Mouse (Mus musculus): Measurements from ENCODE around the gene Lgals2.
A peak's percentile ranks its signal among the peaks of the same experiment; 100 is the strongest.
"Not testable (repeated sequence)": the region's sequence is repeated elsewhere in the genome, so short reads cannot be mapped to it uniquely, and the experiment has no call there.

The Lgals2 gene

DNA sequence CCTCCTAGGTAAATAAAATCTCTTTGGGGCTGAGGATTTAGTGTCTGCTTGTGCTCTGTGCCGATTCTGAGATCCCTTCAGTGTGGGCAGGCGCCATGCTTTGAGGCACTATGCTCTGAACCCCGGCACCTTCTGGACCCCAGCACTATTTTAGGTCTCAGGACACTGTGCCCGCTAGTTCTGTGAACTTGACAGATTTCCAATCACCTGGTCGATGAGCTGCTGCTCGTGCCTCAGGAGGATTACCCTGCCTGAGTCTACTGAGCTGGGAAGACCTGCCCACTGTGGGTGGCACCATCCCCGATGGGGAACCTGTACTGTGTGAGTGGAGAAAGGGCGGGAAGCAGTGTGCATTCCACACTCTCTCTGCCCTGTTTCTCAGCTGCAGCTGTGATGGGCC lies 19.7 kb upstream of the Lgals2 start:
- no peak for DNase-seq (ENCODE audit: low spot score in 2 of 2)

DNA sequence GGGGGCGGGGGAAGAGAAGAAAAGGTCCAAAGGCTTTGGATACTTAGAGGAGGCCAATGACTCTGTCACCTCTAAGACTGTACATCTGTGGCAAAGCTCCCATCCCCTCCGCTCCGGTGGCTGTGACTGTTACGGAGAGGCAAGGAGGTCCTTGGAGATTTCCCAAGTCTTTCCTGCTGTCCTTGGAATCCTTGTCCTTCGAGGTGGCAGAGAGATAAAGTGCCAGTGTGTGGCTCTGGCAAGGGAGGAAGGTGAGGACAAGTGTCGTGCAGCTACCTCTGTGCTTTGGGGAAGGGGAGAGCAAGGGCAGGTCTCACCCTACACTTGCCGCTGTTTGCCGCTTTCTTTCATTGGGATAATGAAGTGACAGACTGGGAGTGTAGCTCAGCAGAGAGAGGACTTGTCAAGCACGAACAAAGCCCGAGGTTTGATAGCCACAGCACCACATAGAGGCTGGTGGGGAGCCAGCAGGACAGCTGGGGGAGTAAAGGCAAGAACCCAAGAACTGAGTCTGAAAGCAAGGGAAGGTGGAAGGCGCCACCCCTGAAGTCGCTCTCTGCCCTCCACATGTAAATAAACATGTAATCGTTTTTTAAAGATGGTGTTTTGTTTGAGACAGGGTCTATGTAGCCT lies 18.6 kb upstream of the Lgals2 start:
- no peak for DNase-seq (ENCODE audit: low spot score in 2 of 2)

DNA sequence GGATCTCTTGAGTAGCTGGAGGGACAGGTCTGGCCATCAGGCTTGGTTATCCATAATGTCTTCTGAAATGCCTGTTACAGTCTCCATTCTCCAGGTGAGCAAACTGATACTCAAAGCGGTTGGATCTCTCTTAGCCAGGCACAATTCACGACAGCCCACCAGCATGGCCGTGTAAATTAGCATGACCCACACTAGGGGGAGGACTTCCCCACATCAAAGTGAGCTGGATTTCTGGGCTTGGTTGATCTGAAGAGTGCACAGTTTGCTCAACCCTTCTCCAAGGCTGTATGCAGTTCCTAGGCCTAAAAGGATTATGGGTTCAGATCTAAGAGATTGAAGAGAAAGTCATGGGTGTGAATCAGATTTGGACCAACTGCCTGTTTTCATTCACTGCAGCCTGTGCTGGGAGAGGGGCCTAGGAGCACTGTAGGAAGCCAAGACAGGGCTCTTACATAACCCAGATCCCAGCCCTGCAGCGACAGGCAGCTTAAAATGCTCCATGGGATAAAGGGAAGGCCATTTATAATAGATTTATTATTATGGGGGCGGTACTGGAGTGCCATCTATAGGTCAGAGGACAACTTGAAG lies 16.8 kb upstream of the Lgals2 start:
- DNase-seq (ENCODE audit: low spot score in 2 of 2) = no peak

DNA sequence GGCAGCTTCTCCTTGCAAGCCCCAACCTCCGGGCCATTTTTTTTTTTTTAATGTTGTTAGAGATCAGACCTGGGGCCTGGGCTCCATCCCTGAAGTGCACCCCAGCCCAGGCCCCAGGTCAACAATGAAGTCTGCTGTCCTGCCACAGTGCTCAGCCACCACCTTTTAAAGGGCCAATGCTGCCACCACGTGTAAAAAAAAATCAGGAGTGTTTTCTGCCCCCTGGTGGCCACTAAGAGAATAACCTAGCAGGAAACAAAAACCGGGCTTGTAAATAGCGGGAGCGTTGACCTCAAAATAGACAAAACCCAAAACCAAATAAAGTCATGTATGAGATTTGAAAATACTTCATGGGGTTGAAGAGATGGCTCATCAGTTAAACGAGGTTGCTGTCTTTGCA lies 14.4 kb upstream of the Lgals2 start:
- DNase-seq (ENCODE audit: low spot score in 2 of 2) = peak in 1 of 2 experiments; percentile 47

DNA sequence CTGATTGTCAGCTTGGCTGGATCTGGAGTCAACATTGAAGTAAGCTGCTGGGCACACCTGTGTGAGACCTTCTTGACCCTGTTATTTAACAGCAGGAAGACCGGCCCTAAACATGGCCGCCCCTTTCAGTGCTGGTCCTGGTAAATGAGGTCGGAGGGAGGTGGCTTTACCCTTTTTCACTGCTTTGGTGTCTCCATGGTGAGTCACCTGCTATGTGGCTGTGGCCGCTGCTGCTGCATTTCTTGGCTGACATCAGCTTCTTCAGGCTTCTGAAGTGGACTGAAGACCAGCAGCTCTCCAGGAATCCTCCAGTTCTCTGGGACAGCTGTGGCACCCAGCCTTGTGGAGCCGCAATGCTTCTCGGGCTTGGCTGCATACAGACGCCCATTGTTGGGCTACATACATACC lies 13.5 kb upstream of the Lgals2 start:
- no peak for DNase-seq (ENCODE audit: low spot score in 2 of 2)

DNA sequence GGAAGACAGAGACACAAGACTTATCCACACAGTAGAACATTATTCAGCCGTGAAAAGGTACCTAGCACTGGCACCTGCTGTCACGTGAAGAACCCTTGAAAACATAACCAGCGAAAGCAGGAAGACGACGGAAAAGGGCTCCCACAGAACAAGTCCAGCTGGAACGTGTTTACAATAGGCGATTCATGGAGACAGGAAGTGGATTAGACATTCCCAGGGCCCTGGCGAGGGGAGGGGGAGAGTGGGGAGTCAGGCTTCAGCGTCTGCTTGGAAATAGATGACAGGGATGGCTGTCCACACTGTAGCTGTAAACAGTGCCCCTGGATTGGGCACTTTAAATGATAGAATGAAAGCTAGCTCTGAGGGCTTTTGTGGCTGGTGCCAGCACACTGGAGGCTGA lies 13.1 kb upstream of the Lgals2 start:
- DNase-seq (ENCODE audit: low spot score in 2 of 2) = no peak

DNA sequence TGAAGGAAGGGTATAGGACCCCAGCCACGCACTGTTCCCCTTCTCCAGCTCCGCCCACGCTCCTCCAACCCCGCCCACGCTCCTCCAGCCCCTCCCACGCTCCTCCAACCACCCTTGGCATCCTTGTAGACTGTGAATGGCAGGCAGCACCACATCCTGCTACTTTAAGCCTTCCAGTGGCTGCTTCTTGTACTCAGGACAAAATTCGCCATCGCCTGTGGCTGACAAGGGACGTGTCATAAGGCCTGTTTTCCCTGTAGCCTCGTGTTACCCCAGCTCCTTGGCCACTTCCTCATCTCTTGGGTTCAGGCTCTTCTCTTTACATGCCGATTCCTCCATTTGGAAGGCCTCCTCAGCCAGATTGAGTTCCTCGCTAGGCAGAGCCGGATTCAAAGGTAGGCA lies 8.5 kb upstream of the Lgals2 start:
- no peak for DNase-seq (ENCODE audit: low spot score in 2 of 2)

DNA sequence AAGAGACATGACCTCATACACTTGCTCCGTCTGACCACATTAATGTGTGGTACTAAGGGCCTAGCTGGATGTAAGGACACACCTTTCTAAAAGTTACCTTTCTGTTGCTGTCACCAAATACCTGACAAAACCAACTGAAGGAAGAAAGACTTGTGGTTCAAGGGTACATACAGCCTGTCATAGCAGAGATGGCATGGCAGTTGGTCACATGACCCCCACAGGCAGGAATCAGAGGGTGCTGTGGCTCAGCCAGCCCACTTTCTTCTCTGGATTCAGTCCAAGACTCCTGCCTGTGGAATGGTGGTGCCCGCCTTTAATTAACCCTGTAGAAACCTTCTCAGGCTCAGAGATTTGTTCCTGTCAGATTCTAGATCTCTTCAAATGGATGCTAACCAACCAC lies 7.8 kb upstream of the Lgals2 start:
- DNase-seq (ENCODE audit: low spot score in 2 of 2) = no peak

DNA sequence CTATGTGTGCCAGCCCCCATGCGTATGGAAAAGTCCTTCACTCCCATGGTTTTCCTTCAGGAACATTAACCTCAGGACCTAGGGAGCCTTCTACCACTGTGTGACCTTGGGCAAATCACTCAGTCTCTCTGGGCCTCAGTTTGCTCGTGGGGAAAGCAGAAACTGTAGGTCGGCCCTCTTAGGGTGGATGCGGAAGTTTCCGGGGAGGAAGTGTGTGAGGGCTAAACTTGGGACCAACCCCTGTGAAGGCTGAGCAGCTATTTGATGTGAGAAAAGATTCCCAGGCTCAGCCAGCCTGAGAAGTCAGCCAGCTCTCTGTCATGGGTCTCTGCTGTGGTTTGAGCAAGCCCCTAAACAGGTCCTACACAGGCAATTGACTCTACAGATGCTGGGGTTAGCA lies 7.0 kb upstream of the Lgals2 start:
- DNase-seq (ENCODE audit: low spot score in 2 of 2) = no peak

DNA sequence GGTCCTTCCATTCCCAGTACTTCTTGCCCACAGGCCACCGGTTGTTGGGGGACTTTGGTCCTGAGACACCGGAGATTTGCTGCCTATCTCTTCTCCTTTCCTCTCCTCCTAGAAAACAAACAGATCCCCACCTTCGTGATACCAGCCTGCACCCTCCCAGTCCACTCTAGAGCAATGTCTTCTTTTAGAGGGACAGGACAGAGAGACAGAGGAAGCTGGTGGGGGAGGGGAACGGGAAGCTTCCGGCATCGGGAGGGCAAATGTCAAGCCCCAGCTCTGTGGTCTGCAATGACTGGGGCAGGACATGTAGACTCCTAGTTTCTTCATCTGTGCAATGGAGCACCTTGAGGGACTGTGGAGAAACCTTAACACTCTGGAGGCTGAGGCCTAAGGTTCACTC lies 4.4 kb upstream of the Lgals2 start:
- DNase-seq (ENCODE audit: low spot score in 2 of 2) = no peak

DNA sequence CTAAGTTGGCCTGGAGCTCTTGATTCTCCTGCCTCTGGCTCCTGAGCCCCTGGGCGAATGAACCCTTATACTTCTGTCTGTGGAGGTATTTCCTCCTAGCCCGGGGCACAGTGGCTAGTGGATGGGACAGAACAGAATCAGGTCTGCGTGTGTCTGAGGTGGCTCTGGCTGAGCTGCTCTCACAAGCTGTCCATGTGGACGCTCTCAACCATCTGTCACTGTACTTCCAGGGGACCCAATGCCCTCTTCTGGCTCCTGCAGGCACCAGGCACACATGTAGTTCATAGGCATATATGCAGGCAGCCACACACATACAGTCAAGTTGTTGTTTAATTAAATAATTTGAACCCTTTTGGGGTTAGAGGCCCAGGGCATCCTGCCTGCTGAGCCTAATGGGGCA lies 4.0 kb upstream of the Lgals2 start:
- DNase-seq (ENCODE audit: low spot score in 2 of 2) = no peak

DNA sequence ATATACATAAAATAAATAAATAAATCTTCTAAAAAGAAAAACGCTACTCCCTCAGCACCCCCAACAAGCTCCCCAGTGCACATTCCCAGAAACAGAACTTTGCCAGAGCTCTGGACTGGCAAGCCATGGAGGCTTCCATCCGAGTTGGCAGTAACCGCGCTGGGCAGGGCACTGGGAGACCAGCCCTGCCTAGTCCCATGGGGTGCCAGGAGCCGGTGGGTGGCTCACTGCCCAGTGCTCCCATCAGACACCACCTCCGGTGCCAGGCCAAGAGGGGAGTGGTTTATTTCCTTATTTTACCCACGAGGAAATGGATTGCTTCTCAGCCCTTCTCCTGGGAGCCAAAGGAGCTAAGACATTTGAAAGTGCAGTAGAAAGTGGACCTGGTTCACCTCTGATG lies 1.7 kb upstream of the Lgals2 start:
- peak in 1 of 2 experiments; percentile 42 for DNase-seq (ENCODE audit: low spot score in 2 of 2)

DNA sequence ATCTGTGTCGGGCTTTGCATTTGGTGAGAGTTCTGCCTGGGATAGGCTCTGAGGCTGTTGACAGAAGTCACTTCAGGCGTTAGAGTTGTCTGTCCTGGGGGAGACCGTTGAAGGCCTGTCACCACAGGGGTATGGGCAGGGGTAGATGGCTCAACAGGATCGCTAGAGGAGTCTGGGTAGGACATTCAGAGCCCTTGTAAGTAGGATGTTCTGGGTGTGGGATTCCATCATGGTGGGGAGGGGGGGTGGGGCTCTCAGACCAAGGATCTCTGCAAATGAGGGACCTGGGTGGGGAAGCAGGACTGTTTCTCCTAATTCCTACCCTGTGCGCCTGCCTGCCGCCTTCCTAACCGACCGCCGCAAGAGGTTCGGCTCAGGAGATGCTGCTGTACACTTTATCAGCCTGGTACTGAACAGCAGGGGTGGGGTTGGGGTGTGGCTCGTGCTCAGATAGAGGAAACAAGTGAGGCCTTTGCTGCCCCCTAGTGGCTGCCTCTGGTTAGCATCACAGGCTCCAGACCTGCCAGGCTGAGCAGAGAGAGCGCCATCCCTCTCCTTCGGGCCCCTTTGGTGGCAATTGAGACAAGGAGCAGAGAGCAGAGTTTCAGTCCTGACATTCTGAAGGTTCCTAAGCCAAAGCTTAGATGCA lies 3.7 kb downstream of the Lgals2 start:
- DNase-seq (ENCODE audit: low spot score in 2 of 2) = peak; percentile 89 to 94

DNA sequence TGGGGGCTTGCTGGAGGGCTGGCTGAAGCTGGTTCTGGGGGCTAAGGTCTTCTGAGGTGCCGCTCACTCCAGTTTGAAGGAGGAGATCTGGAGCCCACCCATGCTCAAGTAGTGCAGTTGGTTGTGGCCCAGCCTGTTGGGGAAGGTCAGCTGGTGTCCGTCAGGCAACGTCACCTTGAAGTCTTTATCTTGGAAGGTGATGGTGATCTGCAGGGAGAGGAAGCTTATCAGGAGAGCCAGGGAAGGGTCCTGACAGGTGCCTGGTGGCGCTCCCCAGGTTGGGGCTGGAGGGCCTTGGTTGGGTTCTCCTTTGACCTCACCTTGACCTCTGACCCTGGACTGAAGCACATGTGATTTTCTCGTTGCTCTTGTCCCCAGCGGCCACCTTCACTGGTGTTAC lies 4.4 kb downstream of the Lgals2 start:
- DNase-seq (ENCODE audit: low spot score in 2 of 2) = no peak

DNA sequence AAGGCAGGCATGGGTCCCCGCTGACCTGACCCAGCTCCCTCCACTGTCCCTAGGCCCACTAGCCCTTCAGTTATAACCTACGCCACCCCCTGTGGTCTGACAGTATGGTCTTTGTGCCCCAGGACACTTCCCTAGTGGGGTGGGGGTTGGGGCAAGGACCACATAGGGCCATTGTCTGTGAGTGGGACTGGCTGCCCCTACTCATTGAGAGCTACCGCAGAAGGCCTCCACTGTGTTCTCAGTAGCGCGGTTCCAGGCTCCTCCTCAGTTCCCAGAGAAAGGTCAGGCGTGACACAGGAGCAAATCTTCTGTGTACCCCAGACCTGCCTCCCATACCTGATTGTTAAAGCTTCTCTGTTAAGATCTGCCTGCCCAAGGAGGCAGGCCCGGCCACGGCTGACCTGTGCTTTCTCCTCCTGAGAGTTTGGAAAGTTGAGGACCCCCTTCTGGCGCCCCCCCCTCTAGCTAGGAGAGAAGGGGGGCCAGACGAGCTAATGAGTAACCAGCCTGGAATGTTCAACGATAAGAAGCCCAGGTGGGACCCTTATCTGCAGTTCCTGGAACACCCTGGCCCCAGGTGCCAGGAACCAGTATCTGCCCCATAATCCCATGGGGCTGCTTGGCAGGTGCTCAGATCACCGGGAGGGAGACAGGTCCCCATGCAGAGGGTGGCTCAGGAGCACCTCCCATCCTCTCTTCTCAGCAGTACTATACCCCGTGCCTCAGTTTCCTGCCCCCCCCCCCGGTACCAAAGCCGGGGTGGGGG lies 5.1 kb downstream of the Lgals2 start:
- no peak for DNase-seq (ENCODE audit: low spot score in 2 of 2)

DNA sequence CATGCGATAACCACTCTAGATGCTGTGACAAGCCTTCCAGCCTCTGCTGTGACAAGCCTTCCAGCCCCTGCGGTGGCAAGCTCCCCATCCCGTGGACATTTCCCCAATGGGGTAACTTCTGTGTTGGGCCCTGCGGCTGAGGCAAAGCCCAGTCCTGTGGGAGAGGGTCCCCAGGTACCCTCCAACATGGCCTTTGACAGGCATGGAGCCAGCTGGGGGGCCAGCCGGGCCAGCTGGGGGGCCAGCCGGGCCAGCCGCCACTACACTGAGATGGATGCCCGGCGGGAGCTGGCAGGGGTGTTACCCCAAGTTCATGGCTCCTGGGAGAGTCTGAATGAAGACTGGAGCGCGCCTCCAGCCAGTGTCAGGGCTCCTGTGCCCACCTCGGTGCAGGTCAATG lies 5.8 kb downstream of the Lgals2 start:
- no peak for DNase-seq (ENCODE audit: low spot score in 2 of 2)

DNA sequence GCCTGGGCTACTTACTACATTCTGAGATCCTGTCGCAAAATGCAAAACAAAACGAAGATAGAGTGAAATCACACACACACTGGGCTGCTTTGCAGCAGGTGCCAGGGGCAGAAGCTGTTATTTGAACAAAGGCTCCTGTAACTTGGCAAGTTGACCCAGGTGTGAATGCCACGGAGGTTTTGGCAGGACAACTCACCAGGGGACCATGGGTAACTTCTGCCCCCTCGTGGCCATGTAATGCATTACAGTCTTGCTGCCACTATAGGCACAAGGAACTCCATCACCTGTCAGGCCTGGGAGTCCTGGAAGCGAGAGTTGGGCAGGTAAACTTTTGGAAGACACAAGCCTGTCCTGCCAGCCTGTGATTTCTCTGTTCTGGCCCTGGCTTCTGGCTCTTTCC lies 6.9 kb downstream of the Lgals2 start:
- peak; percentile 55 to 74 for DNase-seq (ENCODE audit: low spot score in 2 of 2)

DNA sequence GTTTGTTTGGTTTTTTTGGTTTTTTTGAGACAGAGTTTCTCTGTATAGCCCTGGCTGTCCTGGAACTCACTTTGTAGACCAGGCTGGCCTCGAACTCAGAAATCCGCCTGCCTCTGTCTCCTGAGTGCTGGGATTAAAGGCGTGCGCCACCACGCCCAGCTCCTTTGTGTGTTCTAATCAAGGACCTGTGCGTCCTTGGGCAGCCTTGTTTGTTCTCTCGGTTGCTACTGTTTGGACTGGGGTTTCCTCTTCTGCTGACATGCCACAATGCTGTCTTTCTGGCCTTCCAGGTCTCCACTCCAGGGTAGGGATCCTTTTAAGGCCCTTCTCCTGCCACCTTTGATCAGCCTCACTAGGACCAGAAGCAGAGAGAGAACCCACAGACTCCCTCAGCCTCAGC lies 8.5 kb downstream of the Lgals2 start:
- DNase-seq (ENCODE audit: low spot score in 2 of 2) = not testable (repeated sequence)

DNA sequence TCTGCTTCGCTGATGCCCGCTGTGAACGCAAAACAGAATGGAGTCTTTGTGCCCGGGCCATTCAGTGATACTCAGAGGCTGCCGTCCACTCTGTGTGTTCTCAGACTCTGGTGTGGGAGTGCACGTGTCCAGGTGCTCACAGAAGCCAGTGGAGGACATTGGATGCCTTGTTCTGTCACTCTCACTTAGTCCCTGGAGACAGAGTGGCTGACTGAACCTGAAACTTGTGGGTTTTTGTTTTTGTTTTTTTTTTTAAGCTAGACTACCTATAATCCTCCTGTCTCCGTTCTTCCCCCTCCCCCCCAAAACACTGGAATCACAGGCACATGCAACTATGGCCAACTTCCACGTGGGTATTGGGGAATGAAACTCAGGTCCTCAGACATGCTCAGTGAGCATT lies 9.0 kb downstream of the Lgals2 start:
- no peak for DNase-seq (ENCODE audit: low spot score in 2 of 2)

DNA sequence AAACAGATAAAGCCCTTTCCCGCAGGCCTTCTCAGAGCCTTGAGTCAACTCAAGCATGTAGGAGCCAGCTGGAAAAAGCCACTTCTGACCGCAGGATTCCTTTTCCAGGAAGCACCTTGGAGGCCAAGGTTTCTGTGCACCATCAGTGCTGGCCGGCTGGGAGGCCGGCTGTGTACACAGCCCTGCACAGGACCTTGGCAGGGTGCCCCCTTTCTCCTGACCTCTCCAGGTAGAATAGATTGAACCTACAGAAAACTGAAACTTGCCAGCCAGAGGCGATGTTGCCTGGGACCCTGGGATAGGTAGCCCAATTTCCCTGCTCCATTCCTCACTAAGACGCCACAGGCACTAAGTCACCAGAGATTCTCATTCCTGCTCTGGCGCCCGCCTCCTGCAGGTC lies 9.5 kb downstream of the Lgals2 start:
- no peak for DNase-seq (ENCODE audit: low spot score in 2 of 2)

DNA sequence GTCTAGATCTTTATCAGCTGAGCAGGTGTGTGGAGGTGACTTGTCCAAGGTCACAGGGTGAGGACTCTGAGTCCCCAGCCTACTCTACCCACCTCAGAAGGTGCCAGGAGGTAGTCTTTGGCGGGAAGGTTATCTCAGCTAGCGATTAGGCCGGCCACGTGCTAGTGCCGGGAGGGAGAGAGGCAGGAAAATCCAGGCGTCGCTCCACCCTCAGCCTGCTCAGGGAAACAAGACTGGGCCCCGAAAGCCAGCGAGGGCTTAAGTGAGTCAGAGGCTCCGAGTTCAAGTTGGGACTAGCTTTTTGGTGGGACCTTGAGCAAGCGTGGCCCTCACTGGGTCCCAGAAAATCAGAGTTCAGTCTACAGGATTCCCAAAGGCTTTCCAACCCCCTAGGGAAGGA lies 10.0 kb downstream of the Lgals2 start:
- no peak for DNase-seq (ENCODE audit: low spot score in 2 of 2)

DNA sequence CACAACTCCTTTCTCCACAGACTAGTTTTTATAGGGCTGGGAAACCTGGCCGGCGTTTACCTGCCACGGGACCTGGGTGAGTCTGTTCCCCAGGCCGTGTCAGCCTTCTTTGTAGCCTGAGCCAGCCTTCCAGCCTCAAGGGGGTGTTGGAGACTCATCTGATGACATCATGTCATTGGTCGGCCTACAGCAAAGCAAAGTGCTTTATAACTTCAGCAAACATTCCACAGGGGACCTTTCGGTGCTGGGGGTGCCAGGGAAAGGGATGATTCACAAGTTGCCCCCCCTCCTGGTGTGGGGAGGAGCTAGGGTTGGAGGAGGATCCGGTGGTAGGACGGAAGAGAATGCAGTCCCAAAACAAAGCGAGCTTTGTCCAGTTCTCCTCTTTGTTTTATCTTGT lies 10.5 kb downstream of the Lgals2 start:
- no peak for DNase-seq (ENCODE audit: low spot score in 2 of 2)
